Mouse (Mus musculus) cerebellum, adult 2 months (tissue): ENCODE measurements around the gene Hes7. TPM values are rescaled to one million over a fixed set of nuclear protein-coding genes. Genes with fewer than 3 reads are reported as not detected.

Source experiments
- DNase-seq, 2 experiments: peaks; one replicate each; pipeline ENCODE4 v3.0.0; 2021
- H3K27ac ChIP-seq: fragments of 200-500 bp; 2 replicates; pipeline ENCODE4 v1.5.1; 2012; ENCODE audit warnings: low read length, control low read depth, inconsistent platforms; ENCODE audit not compliant: insufficient read depth
- H3K27me3 ChIP-seq: fragments of 200-500 bp; 2 replicates; pipeline ENCODE4 v1.6.1; 2012; ENCODE audit warnings: inconsistent platforms, mild to moderate bottlenecking, low read length, moderate library complexity; ENCODE audit not compliant: control insufficient read depth, insufficient read depth
- H3K4me1 ChIP-seq: fragments of 200-500 bp; 2 replicates; pipeline ENCODE4 v1.6.1; 2011; ENCODE audit warnings: low read length; ENCODE audit not compliant: control insufficient read depth, insufficient read depth
- H3K4me3 ChIP-seq: fragments of 200-500 bp; replicated peaks from 2 replicates; pipeline ENCODE3; 2011; ENCODE audit warnings: mild to moderate bottlenecking, low read depth, low read length, control low read depth; ENCODE audit not compliant: insufficient read depth
- CTCF ChIP-seq: fragments of 200-500 bp; IDR thresholded peaks from 2 replicates; pipeline ENCODE4 v1.5.1; 2011; ENCODE audit warnings: low read depth, mild to moderate bottlenecking, control low read depth, low read length, moderate library complexity, borderline replicate concordance; ENCODE audit not compliant: insufficient read depth
- POLR2A ChIP-seq: fragments of 200-500 bp; IDR thresholded peaks from 2 replicates; pipeline ENCODE4 v1.6.1; 2011; ENCODE audit warnings: low read length, control low read depth, borderline replicate concordance; ENCODE audit not compliant: insufficient read depth
- WGBS: fragments of 180-500 bp; shearing (Covaris S2); methylation state at CpG from one replicate; pipeline ENCODE4 v1.1.7; 2018; 5-methylcytosine and 5-hydroxymethylcytosine counted together
- polyA plus RNA-seq: library from polyadenylated mRNA; depleted of rRNA; stranded (reverse); fragments of >200 nt; gene quantifications from 2 replicates; pipeline ENCODE4 v1.2.3, GENCODE M21; 2012

Gene Hes7
- polyA plus RNA-seq, 1 experiment = 0.44 TPM

DNA sequence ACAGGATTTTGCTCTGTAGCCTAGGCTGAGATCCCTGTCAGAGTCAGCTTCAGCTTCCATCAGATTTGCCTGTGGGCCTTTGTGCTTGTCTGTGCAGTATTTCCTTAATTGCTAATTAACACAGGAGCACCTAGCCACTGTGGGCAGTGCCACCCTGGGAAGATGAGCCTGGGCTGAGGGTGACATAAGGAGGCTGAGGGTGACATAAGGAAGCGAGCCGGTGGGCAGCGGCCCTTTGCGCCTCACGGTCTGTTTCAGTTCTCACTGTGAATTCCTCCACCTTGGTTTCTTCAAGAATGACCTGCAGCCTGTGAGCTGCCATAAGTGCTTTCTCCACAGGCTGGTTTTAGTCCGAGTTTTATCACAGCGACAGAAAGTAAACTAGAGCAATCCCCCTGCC lies 38.6 kb upstream of the Hes7 start:
- Histone ChIP-seq H3K27ac (no peak overlapping the region), H3K27me3 (no peaks in the 10 kb centered on the region), H3K4me1 (no peaks in the 10 kb centered on the region), H3K4me3 (no peak overlapping the region)
- no peak for DNase-seq
- TF ChIP-seq CTCF (no peak), POLR2A (no peak)
- 88% methylated on average over 7 of the region's 7 CpGs for WGBS

DNA sequence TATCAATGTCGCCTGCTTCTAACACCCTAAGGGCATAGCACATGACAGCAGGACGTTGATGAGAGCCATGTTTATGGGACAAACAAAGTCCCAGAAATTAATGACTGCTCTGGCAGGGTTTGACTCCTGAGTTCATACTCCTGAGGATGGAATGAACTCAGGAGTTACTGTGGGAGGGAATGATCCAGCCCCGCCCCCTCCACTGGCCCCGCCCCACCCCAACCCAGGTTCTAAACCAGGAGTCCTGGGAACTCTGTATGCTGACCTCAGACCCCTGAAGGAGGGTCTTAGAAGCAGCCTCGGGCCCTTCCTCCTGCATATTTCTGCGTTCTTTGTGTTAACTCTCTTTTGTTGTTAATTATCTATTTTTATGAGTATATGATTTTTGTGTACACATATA lies 34.6 kb upstream of the Hes7 start:
- 75% methylated on average over 6 of the region's 6 CpGs for WGBS
- peaks cover 10% of the 10 kb centered on the region for H3K4me1 ChIP-seq
- H3K27me3 ChIP-seq = no peaks in the 10 kb centered on the region
- no peak overlapping the region for H3K4me3 ChIP-seq
- TF ChIP-seq CTCF = no peak
- TF ChIP-seq POLR2A = no peak
- DNase-seq = no peak
- no peak overlapping the region for H3K27ac ChIP-seq

GRCm38 (mm10) chr11:69086390-69086789 lies 33.8 kb upstream of the Hes7 start:
- no peak for TF ChIP-seq CTCF
- peak in 1 of 2 experiments; percentile 4 for DNase-seq
- H3K27ac ChIP-seq = no peak overlapping the region
- peaks cover 10% of the 10 kb centered on the region for H3K4me1 ChIP-seq
- H3K4me3 ChIP-seq = no peak overlapping the region
- H3K27me3 ChIP-seq = no peaks in the 10 kb centered on the region
- 68% methylated on average over 6 of the region's 6 CpGs for WGBS

DNA sequence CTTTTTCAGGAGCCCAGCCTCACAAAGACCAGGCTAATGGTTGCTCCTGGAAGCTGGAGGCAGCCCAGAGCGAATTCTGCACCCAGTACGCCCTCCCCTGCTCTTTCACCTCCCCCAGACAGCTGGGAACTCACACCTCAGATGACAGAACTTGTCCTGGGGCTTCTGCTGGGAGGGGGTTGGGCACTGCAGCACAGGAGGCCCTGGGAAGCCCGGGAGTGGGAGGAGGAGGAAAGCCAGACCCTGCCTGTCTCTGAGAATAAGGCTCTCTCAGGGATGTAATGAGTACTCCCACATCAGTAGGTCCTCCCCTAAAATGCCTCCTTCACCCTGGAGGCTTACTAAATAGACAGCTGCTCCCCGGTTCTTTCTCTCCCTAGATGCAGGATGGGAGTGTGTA lies 33.1 kb upstream of the Hes7 start:
- H3K27ac ChIP-seq = no peak overlapping the region
- DNase-seq = peak; percentile 24 to 25

DNA sequence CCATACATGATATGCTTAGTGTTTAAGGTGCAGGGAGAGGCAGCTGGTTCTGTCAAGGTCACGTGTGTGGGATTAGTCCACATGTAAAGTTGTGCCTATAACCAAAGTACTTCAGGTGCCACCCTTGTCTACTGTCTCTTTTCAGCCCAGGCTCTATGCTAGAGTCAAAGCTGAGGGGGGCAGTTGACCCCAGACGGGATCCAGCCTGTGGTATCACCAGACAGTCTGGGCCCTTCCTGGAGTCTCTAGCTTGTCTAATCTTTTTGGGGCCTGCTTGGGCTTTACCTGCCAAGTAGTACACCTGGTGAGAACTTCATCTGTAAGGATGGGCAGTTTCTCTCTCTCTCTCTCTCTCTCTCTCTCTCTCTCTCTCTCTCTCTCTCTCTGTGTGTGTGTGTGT lies 32.6 kb upstream of the Hes7 start:
- H3K27ac ChIP-seq = peak overlapping the region; percentile 98
- TF ChIP-seq POLR2A (no peak), CTCF (no peak)
- H3K27me3 ChIP-seq = no peaks in the 10 kb centered on the region
- DNase-seq = peak; percentile 7 to 21
- 67% methylated on average over 2 of the region's 2 CpGs for WGBS
- H3K4me3 ChIP-seq = no peak overlapping the region
- peaks cover 10% of the 10 kb centered on the region for H3K4me1 ChIP-seq

More for the DNA sequence above, 33.1 kb upstream of the Hes7 start:
- Histone ChIP-seq H3K4me1 (peaks cover 10% of the 10 kb centered on the region), H3K4me3 (no peak overlapping the region), H3K27me3 (no peaks in the 10 kb centered on the region)
- TF ChIP-seq POLR2A = no peak
- TF ChIP-seq CTCF = no peak
- 57% methylated on average over 4 of the region's 4 CpGs for WGBS

DNA sequence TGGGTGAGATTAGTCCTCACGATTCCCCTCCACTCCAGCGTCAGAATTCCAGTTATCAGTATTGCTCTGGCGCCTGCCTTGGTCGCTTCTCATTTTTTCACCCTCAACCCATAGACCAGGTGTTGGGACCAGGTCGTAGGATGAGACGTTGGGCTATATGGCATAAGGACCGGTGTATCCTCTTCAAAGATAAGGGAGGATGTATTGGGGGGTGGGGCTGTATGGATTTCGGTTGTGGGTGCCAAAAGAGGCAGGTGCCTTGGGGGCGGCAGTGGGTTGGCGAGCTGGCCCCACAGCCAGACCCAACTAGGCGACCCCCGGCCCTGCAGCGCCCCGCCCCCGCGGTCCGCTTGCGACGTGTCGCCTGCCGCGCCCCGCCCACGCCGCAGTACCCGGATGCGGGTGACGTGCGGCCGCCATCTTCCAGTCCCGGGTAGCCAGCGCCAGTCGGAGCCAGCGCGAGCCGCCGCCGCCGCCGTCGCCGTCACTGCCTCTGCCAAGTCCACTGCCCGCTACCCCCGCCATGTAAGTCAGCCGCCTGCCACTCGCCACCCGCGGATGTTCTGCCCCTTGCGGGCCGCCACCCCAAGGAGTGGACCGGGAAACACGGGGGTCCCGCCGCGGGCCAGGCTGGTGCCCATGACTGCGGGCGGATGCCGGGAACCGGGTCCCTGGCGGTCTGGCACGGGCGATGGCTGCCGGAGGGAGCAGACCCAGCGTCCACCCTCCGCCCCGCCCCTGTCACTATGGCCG lies 31.9 kb upstream of the Hes7 start, which contains the start of gene Vamp2:
TSS of gene Vamp2 (plus strand) at position 388 of the 753 bp plus-strand sequence.
- DNase-seq = peak; percentile 93 to 95
- H3K27me3 ChIP-seq = no peaks in the 10 kb centered on the region
- peak within 1 kb of the TSS; percentile 99 for H3K27ac ChIP-seq
- TF ChIP-seq POLR2A (peak; percentile 79), CTCF (no peak)
- peak within 1 kb of the TSS; percentile 96 for H3K4me3 ChIP-seq
- WGBS = under 1% methylated on average over 53 of the region's 67 CpGs
- peaks cover 10% of the 10 kb centered on the region for H3K4me1 ChIP-seq

DNA sequence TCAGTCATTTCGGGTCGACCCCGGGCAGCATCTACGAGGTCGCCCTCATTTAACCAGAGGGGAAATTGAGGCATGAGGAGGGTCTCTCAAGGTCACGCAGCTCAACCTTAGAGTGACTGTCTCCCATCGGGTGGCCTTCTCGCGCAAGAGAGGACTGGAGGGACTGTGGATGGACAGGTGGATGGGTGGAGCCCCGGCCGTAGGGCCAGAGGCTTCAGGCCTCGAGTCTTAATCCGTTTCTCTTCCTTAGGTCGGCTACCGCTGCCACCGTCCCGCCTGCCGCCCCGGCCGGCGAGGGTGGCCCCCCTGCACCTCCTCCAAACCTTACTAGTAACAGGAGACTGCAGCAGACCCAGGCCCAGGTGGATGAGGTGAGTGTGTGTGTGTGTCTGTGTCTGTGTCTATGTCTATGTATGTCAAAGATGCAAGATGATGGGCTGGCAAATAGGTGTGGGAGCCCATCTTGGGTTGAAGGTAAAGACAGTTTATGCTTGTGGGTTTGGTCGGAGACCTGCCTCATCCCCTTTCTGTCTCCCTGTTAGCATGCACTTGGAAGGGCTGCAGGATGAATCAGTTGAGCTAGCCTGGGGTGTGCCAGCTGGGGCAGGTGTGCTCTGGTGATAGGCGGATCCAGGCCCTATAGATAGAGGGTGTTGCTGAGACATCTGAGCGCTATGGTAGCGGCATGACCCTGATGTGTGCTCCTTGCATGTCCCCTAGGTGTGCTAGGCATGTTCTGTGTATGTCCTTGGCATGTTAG lies 31.2 kb upstream of the Hes7 start:
- no peak for TF ChIP-seq CTCF
- no peak for TF ChIP-seq POLR2A
- DNase-seq = peak in 1 of 2 experiments; percentile 64
- H3K27me3 ChIP-seq = no peaks in the 10 kb centered on the region
- peak overlapping the region; percentile 99 for H3K27ac ChIP-seq
- peak overlapping the region; percentile 96 for H3K4me3 ChIP-seq
- peaks cover 10% of the 10 kb centered on the region for H3K4me1 ChIP-seq
- 2% methylated on average over 25 of the region's 25 CpGs for WGBS

DNA sequence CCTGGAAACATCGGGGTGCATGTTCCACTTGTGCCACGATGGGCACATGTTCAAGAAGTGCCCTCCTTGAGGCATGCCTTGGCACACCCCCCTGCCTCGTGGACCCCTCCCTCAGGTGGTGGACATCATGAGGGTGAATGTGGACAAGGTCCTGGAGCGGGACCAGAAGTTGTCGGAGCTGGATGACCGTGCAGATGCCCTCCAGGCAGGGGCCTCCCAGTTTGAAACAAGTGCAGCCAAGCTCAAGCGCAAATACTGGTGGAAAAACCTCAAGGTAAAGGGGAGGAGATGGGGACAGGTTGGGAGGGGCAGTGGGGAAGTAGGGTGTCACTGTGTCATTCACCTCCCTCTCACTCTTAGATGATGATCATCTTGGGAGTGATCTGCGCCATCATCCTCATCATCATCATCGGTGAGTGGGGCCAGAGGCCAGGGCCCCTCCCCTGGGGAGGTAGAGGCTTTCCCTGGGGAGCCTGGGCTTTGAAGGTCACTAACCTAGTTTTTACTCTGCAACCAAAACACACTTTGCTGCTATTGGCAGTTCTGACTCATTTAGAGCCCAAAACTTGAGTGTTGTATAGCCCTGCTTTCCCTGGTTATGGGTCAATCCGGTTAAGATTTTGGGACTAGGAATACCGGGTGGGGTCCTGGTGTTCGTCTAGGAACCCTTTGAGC lies 30.5 kb upstream of the Hes7 start:
- Histone ChIP-seq H3K27me3 (no peaks in the 10 kb centered on the region), H3K4me3 (peak overlapping the region; percentile 96), H3K27ac (peak overlapping the region; percentile 99), H3K4me1 (peaks cover 10% of the 10 kb centered on the region)
- 30% methylated on average over 12 of the region's 12 CpGs for WGBS
- TF ChIP-seq POLR2A (no peak), CTCF (no peak)
- DNase-seq = peak; percentile 50 to 54
